ENCODE assay signal across 8 mouse cellular contexts in the genomic region with DNA sequence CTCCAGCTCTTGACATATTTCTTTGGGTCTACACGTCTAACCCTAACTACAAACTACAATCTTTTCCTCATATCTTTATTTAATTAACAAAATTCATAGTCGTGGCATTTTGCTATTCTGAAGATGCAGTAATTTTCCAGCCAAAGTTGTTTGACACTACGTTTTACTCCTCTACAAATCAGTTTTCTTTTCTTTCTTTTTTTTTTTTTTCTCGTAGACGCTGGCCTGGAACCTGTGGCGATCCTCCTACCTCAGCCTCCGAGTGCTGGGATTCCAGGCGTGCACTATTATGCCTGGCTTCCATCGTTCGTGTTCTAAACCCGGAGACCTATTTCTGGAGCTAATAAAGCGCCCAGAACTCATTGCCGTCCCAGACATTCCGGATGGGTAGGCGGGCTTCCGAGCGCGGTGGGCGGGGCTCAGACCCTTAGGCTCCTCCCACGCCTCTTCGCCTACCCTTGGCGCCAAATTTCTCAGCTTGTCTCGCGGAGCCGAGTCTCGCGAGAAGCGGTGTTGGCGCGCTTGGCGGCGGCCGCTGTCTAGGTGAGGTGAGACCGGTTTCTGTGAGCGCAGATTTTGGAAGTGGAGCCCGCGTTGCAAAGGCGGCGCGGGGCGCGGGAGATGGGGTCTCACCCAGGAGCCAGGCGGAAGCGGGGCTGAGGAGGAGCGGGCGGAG. TPM values are rescaled to one million over a fixed set of nuclear protein-coding genes. Genes with fewer than 3 reads are reported as not detected.
DNase-seq lines count a peak whose midpoint lies in the region; ATAC-seq lines count a peak whose summit lies in the region.

Gene Tipin (plus strand): TSS at position 477 of the 676 bp plus-strand sequence.

- peak within 1 kb of the TSS; percentile 93 for H3K9ac ChIP-seq in hindbrain, embryonic 15.5 days

- ATAC-seq in hindbrain, embryonic 15.5 days (ENCODE audit: low FRiP score, low read depth), result peak; percentile 98

- H3K27me3 ChIP-seq in hindbrain, embryonic 15.5 days, result no peaks in the 10 kb centered on the region

- H3K36me3 ChIP-seq in hindbrain, embryonic 15.5 days, result no peaks in the 10 kb centered on the region

- WGBS in hindbrain, embryonic 15.5 days, result 3% methylated on average over 46 of the region's 46 CpGs

- peak within 1 kb of the TSS; percentile 67 for H3K4me2 ChIP-seq in hindbrain, embryonic 15.5 days

- H3K9me3 ChIP-seq in hindbrain, embryonic 15.5 days, result no peaks in the 10 kb centered on the region

- H3K4me1 ChIP-seq in hindbrain, embryonic 15.5 days (replicated peaks), result peaks cover 9% of the 10 kb centered on the region

- H3K27ac ChIP-seq in hindbrain, embryonic 15.5 days (replicated peaks), result peak within 1 kb of the TSS; percentile 90

- peak within 1 kb of the TSS; percentile 96 for H3K4me3 ChIP-seq in hindbrain, embryonic 15.5 days

- peak; percentile 96 for DNase-seq in T-cell, adult 2 months (ENCODE audit: low spot score)
- peak; percentile 93 to 94 for DNase-seq in cerebellum, postnatal 36 days
- peak; percentile 87 to 94 for DNase-seq in frontal cortex, postnatal 36 days (ENCODE audit: low spot score in 2 of 2)
- DNase-seq in left cerebral cortex, adult 11 months (ENCODE audit: low spot score), result peak; percentile 86
- peak; percentile 96 for DNase-seq in lung, postnatal 4 days
- DNase-seq in retina, postnatal 7 days (ENCODE audit: low read depth, low spot score), result peak; percentile 85
- DNase-seq in urinary bladder, adult 2 months (ENCODE audit: low spot score), result peak; percentile 95

RNA-seq across cellular contexts. Expression of gene Tipin, which starts in this region (rescaled TPM):
- polyA plus RNA-seq in hindbrain, embryonic 15.5 days (2015; fragmentation: Nextera tagmentation; extraction: Ambion mirVana), result 82.3 and 84.9 TPM in 2 replicates
- polyA plus RNA-seq in urinary bladder, adult 2 months (2012; rRNA removed), result 39.2 and 43.9 TPM in 2 replicates

Comparison
In these comparisons a context has a peak if more than half of its experiments do, and no peak if none do; other contexts are left out.
1. Peak in every context shown above with its lines: DNase-seq, ATAC-seq, H3K4me3 ChIP-seq and H3K27ac ChIP-seq.